Mouse (Mus musculus): ENCODE measurements around the gene Wdr19. TPM values are rescaled to one million over a fixed set of nuclear protein-coding genes. Genes with fewer than 3 reads are reported as not detected.
A peak's percentile ranks its signal among the peaks of the same experiment; 100 is the strongest.
"Not testable (repeated sequence)": the region's sequence is repeated elsewhere in the genome, so short reads cannot be mapped to it uniquely, and the experiment has no call there.

Gene Wdr19
- polyA plus RNA-seq, 1 experiment from 2014 or later = 1.3 TPM

DNA sequence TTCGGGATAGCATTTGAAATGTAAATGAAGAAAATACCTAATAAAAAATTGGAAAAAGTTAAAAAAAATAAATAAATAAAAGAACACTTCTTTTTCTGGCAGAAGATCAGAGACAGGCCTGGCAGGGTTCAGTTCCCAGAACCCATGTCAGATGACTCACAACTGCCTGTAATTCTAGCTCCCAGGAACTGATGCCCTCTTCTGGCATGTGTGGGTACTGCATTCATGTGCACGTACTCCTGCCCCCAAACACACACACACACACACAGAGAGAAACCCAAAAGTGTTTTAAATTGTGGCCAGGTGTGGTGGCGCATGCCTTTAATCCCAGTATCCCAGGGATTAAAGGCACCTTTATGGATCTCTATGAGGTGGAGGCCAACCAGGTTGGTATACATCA lies 84.7 kb downstream of the Wdr19 start:
- WGBS (ENCODE audit: insufficient replicate concordance) = 91% methylated on average over 3 of the region's 3 CpGs
- ATAC-seq = no peak
- Histone ChIP-seq H3K9me3 (replicated peaks) (no peaks in the 10 kb centered on the region), H3K27ac (no peak overlapping the region), H3K4me2 (no peak overlapping the region), H3K9ac (no peak overlapping the region), H3K36me3 (peaks cover 79% of the 10 kb centered on the region), H3K4me3 (no peak overlapping the region), H3K4me1 (peaks cover 16% of the 10 kb centered on the region), H3K27me3 (replicated peaks) (no peaks in the 10 kb centered on the region)

DNA sequence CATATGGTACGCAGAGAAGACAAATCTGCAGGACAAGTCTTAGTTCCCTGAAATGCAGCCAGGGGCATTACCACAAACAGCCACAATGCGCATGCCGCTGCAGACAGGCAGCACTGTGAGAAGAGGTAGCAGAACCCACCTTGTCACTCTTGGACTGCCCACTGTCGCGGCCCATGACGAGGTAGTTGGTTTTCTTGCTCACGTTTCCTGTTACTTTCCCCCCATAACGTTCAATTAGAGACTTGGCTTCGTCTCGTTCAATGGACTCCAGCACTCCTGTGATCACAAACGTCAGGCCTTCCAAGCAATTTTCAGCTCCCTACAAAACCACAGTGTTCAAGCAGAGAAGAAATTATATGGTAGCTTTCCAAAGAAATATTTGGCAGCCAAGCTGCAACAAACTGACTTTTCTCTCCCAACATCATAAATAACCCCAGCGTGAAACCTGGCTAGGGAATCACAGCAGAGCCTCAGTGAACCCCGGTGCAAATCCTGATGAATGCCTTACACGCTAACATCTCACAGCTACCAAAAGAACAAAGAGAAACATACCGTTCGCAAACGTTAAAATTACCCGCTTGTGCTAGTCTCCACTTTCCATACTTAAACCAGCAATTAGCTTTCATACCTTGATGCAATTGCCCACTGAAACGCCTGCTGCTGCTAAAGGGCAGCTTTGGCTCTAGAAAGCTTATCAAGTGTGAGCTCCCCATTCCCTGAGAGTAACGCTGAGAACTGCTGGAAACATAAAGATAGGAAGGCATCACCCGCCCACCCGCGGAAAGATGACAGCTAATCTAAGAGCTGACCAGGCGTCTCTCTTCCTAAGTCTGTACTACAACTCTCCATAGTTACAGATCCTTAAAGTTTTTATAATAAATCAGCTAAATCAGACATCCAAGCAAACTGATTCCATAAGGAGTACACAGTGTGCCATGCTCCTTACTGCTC lies 88.5 kb downstream of the Wdr19 start:
- Histone ChIP-seq H3K9me3 (replicated peaks) (no peaks in the 10 kb centered on the region), H3K36me3 (peaks cover 94% of the 10 kb centered on the region), H3K9ac (no peak overlapping the region), H3K4me3 (no peak overlapping the region), H3K27me3 (replicated peaks) (no peaks in the 10 kb centered on the region), H3K4me2 (peak overlapping the region; percentile 27; the same call in 1 of the 2 replicates), H3K27ac (no peak overlapping the region), H3K4me1 (peaks cover 35% of the 10 kb centered on the region)
- 70% methylated on average over 24 of the region's 24 CpGs for WGBS (ENCODE audit: insufficient replicate concordance)
- peak; percentile 76 for ATAC-seq

DNA sequence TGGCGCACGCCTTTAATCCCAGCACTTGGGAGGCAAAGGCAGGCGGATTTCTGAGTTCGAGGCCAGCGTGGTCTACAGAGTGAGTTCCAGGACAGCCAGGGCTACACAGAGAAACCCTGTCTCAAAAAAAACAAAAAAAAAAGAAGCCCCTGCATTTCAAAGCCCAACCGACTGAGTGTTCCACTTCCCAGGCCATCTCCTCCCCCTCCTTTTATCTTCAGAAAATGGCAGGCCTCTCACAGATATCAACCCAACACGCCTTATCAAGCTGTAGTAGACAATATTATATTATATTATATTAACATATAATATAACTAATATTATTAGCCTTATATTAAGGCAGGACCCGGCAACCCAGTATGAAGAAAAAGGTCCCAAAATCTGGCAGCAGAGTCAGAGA lies 89.5 kb downstream of the Wdr19 start:
- H3K4me3 ChIP-seq; H3K27me3 ChIP-seq (replicated peaks); H3K9me3 ChIP-seq (replicated peaks); H3K9ac ChIP-seq: not testable (repeated sequence)
- H3K36me3 ChIP-seq = peaks cover 93% of the 10 kb centered on the region
- H3K4me2 ChIP-seq = peak overlapping the region; percentile 27; the same call in 1 of the 2 replicates
- WGBS (ENCODE audit: insufficient replicate concordance) = 80% methylated on average over 8 of the region's 8 CpGs
- H3K4me1 ChIP-seq = peaks cover 35% of the 10 kb centered on the region
- ATAC-seq = 0 out of 2 replicates have a peak, but pooled peaks have one; percentile 48
- H3K27ac ChIP-seq = peak overlapping the region; percentile 45; the same call in 1 of the 2 replicates

DNA sequence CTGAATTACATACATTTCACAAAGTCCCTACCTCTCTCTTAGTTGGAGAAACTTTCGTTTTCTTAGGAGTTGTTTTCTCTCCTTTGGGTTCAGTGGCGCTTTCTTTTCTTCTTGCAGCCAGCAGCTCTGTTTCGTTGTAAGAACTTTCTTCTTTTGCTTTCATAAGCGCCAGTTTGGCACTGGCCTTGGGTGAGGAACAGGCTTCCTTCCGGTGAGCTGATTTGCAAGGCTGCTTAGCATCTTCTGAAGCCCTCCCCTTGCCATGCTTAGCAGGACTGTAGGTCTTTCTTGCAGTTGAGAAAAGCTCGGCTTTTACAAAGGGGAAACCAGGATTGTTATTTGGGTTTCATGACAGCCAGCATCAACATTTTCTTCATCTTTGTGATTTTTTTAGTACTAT lies 94.1 kb downstream of the Wdr19 start:
- Histone ChIP-seq H3K4me3 (no peak overlapping the region), H3K36me3 (peaks cover 93% of the 10 kb centered on the region), H3K27me3 (replicated peaks) (no peaks in the 10 kb centered on the region), H3K4me1 (peaks cover 32% of the 10 kb centered on the region), H3K9me3 (replicated peaks) (no peaks in the 10 kb centered on the region), H3K27ac (no peak overlapping the region), H3K4me2 (no peak overlapping the region), H3K9ac (no peak overlapping the region)
- 86% methylated on average over 6 of the region's 6 CpGs for WGBS (ENCODE audit: insufficient replicate concordance)
- no peak for ATAC-seq

DNA sequence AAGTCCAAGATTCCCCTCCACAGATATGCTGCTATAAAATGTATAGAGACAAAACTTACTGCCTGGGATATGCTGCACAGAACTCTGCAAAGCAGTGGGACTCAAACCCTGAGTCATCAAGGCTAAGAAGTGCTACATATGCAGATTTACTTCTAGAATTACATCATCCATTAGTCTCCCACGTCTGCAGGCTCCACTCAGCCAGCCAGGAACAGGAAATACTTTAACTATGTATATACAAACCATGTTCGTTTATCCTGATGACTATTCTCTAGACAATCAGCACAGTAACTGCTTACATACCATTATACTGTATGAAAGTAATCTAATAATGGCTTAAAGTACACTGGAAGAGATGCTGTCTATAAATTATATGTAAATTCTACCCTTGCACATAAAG lies 94.8 kb downstream of the Wdr19 start:
- H3K4me1 ChIP-seq = peaks cover 32% of the 10 kb centered on the region
- no peak overlapping the region for H3K27ac ChIP-seq
- no peak overlapping the region for H3K4me3 ChIP-seq
- no peaks in the 10 kb centered on the region for H3K9me3 ChIP-seq (replicated peaks)
- H3K36me3 ChIP-seq = peaks cover 94% of the 10 kb centered on the region
- H3K9ac ChIP-seq = no peak overlapping the region
- no peak overlapping the region for H3K4me2 ChIP-seq
- no peak for ATAC-seq
- H3K27me3 ChIP-seq (replicated peaks) = no peaks in the 10 kb centered on the region
- 42% methylated on average over 2 of the region's 2 CpGs for WGBS (ENCODE audit: insufficient replicate concordance)

DNA sequence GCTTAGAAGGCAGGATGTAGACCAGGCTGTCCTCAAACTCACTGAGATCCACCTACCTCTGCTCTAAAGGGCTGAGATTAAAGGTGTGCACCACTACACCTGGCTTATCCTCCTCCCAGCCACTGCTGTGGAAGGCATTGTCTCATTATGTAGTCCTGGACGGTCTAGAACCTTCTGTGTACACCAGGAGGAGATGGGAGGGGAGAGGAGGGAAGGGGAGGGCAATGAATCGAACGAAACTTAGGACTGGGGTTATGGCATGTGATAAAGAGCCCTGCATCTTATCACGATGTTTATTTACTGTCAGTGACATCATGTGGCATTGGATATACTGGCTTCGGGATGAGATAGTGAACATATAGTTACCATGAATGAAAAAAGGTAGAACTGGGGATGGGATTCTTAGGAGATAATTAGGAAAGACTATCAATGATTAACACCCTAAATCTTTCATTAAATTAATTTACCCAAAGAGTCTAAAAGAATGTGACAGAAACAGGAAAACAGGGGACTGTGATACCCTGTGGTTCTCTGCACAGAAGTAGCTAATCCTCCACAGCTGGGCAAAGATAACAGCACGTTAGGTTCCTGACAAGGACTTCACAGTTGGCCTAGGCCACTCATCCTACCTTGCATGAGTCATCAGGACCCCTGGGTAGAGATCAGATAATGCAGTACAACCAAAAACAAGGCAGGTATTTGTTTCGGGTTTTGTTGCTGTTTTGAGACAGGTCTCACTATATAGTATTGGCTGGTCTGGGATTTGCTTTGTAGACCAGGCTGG lies 98.9 kb downstream of the Wdr19 start:
- Histone ChIP-seq H3K4me1 (peaks cover 29% of the 10 kb centered on the region), H3K9ac (no peak overlapping the region), H3K4me2 (no peak overlapping the region), H3K9me3 (replicated peaks) (no peaks in the 10 kb centered on the region), H3K36me3 (peaks cover 93% of the 10 kb centered on the region), H3K4me3 (no peak overlapping the region), H3K27ac (peak overlapping the region; percentile 68), H3K27me3 (replicated peaks) (no peaks in the 10 kb centered on the region)
- 22% methylated on average over 7 of the region's 7 CpGs for WGBS (ENCODE audit: insufficient replicate concordance)
- peak; percentile 88 for ATAC-seq

DNA sequence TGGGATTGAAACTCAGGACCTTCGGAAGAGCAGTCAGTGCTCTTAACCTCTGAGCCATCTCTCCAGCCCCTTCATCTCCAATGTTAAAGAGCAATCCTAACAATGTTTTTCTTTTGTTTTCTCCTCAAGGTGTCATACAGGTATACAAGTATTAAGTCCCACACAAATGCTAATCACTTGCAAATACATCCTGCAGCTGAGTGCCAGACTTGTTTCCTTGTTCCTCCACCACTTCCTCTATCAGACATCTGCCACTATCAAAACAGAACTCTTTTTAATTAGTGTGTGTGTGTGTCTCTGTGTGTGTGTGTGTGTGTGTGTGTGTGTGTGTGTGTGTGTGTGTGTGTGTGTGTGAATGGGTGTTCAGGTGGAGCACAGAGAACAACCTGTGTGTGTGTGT lies 100.1 kb downstream of the Wdr19 start:
- H3K4me2 ChIP-seq; H3K9ac ChIP-seq; ATAC-seq; H3K27ac ChIP-seq; H3K9me3 ChIP-seq (replicated peaks); H3K27me3 ChIP-seq (replicated peaks); H3K4me3 ChIP-seq: not testable (repeated sequence)
- peaks cover 29% of the 10 kb centered on the region for H3K4me1 ChIP-seq
- peaks cover 94% of the 10 kb centered on the region for H3K36me3 ChIP-seq
- WGBS (ENCODE audit: insufficient replicate concordance) = 97% methylated on average over 1 of the region's 1 CpGs

DNA sequence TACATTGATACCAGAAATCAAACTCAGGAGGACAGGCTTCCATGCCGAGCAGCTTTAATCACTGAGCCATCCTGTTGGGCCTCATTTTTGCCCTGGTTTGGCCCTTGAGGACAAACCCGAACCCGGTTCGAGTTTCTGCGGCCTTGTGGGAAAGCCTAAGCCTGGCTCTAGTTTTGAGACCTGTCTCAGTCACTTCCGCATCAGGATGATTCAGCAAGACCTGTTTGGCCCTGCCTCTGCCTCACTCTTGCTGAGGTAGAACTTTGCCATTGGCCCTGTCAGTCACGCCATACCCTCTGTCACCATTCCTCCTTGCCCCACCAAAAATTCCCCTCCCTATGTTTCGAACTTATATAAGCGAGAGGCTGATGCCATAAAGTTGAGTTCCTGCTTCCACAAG lies 100.6 kb downstream of the Wdr19 start:
- 0 out of 2 replicates have a peak overlapping the region, but pooled peaks have one; percentile 38 for H3K27ac ChIP-seq
- H3K9ac ChIP-seq = no peak overlapping the region
- no peak overlapping the region for H3K4me3 ChIP-seq
- no peaks in the 10 kb centered on the region for H3K27me3 ChIP-seq (replicated peaks)
- peaks cover 29% of the 10 kb centered on the region for H3K4me1 ChIP-seq
- no peak overlapping the region for H3K4me2 ChIP-seq
- no peak for ATAC-seq
- WGBS (ENCODE audit: insufficient replicate concordance) = 80% methylated on average over 9 of the region's 9 CpGs
- H3K36me3 ChIP-seq = peaks cover 94% of the 10 kb centered on the region
- no peaks in the 10 kb centered on the region for H3K9me3 ChIP-seq (replicated peaks)

DNA sequence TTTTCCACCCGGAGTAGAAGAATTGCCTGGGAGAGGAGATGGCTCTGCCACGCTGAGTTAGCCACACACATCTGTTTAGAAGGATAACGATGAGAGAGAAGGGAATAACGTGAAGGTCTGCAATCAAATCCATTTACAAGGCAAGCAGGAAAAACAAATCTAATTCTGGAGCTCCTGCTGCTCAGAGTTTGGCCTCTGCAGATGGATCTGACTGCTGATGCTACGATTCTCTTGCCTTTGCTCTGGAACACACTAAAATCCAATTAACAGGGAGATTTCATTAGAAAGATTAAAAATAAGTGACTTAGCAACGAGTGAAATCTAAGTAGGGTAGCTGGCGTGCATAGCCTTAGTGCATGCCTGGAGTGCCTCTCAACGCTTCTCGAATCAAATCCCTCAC lies 106.0 kb downstream of the Wdr19 start:
- no peaks in the 10 kb centered on the region for H3K9me3 ChIP-seq (replicated peaks)
- H3K27ac ChIP-seq = no peak overlapping the region
- 79% methylated on average over 9 of the region's 9 CpGs for WGBS (ENCODE audit: insufficient replicate concordance)
- no peak for ATAC-seq
- no peak overlapping the region for H3K9ac ChIP-seq
- H3K36me3 ChIP-seq = peaks cover 83% of the 10 kb centered on the region
- H3K27me3 ChIP-seq (replicated peaks) = no peaks in the 10 kb centered on the region
- H3K4me2 ChIP-seq = no peak overlapping the region
- H3K4me1 ChIP-seq = peaks cover 2% of the 10 kb centered on the region; the same call in 1 of the 2 replicates
- no peak overlapping the region for H3K4me3 ChIP-seq

DNA sequence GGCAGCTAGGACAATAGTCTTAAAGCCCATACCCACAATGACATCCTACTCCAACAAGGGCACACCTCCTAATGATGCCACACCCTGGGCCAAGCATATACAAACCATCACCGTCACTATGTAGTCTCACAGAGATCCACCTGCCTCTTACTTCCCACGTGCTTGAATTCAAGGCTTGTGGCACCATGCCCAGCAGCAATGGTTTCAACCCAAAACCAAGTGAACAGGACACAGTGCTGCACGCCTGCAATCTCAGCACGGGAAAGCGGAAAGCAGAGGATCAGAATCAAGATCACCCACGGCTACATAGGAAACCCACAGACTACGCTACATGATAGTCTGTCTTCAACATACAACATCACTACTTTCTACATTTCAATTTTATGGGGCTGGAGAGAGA lies 108.7 kb downstream of the Wdr19 start:
- Histone ChIP-seq H3K9ac (no peak overlapping the region), H3K36me3 (peaks cover 87% of the 10 kb centered on the region), H3K27me3 (replicated peaks) (no peaks in the 10 kb centered on the region), H3K9me3 (replicated peaks) (no peaks in the 10 kb centered on the region), H3K4me1 (no peaks in the 10 kb centered on the region), H3K4me3 (no peak overlapping the region), H3K4me2 (no peak overlapping the region), H3K27ac (no peak overlapping the region)
- 88% methylated on average over 7 of the region's 7 CpGs for WGBS (ENCODE audit: insufficient replicate concordance)
- no peak for ATAC-seq

DNA sequence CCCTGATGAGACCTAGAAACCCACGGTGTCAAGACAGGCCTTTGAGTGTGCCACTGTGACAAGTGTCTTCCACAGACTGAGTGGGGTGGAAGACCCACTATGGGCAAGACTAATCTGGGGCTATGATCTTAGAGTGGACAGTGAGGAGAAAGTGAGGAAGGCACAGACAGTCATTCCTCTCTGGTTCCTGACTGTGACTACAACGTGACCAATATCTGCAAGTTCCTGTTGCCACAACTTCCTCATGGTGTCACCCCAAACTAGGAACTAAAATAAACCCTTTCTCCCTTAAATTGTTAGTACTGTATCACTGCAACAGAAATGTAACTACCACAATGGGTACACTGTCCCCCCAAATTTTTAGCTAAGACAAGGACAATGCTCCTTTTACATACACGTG lies 109.4 kb downstream of the Wdr19 start:
- no peak overlapping the region for H3K27ac ChIP-seq
- no peaks in the 10 kb centered on the region for H3K27me3 ChIP-seq (replicated peaks)
- no peaks in the 10 kb centered on the region for H3K4me1 ChIP-seq
- H3K4me3 ChIP-seq = no peak overlapping the region
- H3K9me3 ChIP-seq (replicated peaks) = no peaks in the 10 kb centered on the region
- no peak overlapping the region for H3K9ac ChIP-seq
- H3K4me2 ChIP-seq = no peak overlapping the region
- ATAC-seq = no peak
- 73% methylated on average over 3 of the region's 3 CpGs for WGBS (ENCODE audit: insufficient replicate concordance)
- peaks cover 82% of the 10 kb centered on the region for H3K36me3 ChIP-seq

Measured in liver, embryonic 12.5 days (tissue).